Mouse (Mus musculus): ENCODE results near the gene Retreg1. TPM values are rescaled to one million over a fixed set of nuclear protein-coding genes. Genes with fewer than 3 reads are reported as not detected.
"Not testable (repeated sequence)": the region's sequence is repeated elsewhere in the genome, so short reads cannot be mapped to it uniquely, and the experiment has no call there.

Gene Retreg1
- polyA plus RNA-seq, 1 experiment = 12.3 TPM

- no peak for DNase-seq (ENCODE audit: low spot score)
Measured at GRCm38 (mm10) chr15:25946482-25946881, 103.5 kb downstream of the Retreg1 start.

DNA sequence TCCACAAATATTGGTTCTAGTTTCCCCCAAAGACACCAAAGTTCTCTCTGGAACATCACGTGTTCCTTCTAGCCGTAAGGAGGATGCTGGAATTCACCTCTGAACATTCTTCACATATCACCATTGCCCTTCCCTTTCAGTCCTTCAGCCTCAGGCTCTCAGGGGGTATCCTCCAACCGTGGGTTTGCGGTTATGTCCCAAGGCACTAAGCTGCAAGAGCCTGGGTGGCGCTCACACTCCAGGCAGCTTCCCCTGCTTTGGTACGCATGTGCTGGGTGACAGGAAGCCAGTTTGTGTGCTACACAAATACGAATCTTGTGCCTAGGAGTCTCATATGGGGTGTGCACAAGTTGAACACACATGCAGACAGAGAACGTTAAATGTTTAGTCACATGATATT is 104.4 kb downstream of the Retreg1 start:
- no peak for DNase-seq (ENCODE audit: low spot score)

DNA sequence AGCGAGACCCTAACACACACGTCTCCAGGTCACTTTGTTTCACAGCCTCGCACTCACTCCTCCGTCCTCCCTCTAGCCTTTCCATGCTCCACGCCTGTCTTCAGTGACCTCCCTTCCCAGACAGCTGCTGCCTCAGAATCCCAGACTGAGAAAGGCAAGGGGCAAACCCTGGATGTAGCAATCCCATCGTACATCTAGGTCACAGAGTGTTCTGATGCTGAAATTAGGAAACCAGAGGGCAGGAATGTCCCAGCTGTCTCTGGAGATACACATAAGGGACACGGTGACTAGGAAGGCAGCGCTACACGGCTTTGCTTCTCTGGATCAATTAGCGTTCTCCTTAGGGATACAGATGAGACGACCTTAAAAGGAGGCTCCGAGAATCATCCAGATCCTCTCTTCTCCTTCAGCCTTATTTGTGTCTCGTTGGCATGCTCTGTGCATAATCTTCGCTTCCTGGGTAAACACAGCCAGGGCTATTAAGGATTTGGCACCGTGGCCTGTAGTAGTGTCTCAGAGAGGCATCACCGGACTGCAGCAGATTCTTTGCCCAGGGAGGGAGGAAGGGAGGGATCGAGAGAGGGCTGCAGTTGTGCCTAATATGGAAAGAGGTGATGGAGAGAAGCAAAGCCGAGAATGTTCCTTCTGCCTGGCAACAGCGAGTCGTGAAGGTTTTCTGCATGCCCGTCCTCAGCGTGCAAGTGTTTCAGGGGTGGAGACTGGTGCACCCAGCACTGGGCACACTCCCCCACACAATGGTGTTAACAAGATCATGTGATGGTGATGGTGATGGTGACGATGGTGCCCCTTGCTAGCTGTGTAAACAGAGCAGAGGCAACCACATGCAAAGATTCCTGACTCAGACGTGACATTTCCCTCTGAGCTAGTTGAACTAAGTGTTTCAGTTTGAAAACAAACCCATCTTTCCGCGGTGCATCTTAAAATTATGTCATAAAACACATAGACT is 105.6 kb downstream of the Retreg1 start:
- no peak for DNase-seq (ENCODE audit: low spot score)

GRCm38 (mm10) chr15:25949696-25950095 is 106.7 kb downstream of the Retreg1 start:
- DNase-seq (ENCODE audit: low spot score) = no peak

GRCm38 (mm10) chr15:25950584-25950983 is 107.6 kb downstream of the Retreg1 start:
- DNase-seq (ENCODE audit: low spot score) = no peak

GRCm38 (mm10) chr15:25951037-25951436 is 108.1 kb downstream of the Retreg1 start:
- no peak for DNase-seq (ENCODE audit: low spot score)

DNA sequence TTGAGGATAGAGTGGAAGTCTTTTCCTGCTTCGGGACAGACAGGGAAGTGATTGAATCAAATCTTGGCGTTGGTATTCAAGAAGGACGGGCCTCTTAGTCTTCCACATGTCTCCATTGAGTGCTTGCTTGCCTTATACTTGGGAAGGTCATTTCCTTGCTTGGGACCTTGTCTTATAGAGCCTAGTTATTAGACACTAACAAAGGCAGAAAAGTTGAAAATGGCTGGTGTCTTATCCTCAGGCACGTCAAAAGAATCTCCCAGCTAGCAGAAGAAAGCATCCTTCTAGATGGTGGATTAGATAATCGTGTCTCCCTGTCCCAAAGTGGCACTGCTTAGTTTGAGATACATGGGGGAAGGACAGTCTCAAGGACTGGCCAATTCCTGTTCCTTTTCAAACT is 113.0 kb downstream of the Retreg1 start:
- no peak for DNase-seq (ENCODE audit: low spot score)

- no peak for DNase-seq (ENCODE audit: low spot score)
Measured at GRCm38 (mm10) chr15:25956422-25957117, 113.6 kb downstream of the Retreg1 start.

GRCm38 (mm10) chr15:25957651-25958050 is 114.7 kb downstream of the Retreg1 start:
- DNase-seq (ENCODE audit: low spot score) = no peak

- no peak for DNase-seq (ENCODE audit: low spot score)
Measured at GRCm38 (mm10) chr15:25959375-25959774, 116.4 kb downstream of the Retreg1 start.

DNA sequence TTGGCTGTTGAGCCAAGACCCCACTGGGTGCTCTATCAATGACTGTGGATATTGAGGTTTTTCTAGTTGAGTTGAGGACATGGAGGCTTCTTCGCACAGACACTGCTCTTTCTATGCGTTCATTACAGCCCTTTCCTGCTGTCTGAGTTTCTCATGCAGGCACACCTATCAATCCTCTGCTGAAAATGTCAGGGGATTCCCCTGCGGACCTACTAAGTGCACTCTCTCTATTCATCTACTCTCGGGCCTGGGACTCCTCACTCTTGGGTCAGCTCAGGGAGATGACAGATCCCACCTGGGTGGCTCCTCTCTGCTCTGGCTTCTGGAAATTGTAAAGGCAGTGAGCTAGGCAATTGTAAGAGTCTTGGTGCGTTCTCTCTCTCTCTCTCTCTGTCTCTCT is 117.3 kb downstream of the Retreg1 start:
- no peak for DNase-seq (ENCODE audit: low spot score)

- DNase-seq (ENCODE audit: low spot score) = no peak
Measured at GRCm38 (mm10) chr15:25966220-25966774, 123.3 kb downstream of the Retreg1 start.

DNA sequence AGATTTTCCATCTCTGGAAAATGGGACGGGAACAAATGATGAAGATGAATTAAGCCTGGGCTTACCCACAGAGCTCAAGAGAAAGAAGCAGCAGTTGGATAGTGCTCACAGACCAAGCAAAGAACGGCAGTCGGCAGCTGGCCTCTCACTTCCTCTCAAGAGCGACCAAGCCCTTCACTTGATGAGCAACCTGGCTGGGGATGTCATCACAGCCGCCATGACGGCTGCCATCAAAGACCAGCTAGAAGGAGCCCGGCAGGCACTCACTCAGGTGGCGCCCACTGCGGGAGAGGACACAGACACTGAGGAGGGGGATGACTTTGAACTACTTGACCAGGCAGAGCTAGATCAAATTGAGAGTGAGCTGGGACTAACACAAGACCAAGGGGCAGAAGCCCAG is 128.6 kb downstream of the Retreg1 start:
- no peak for DNase-seq (ENCODE audit: low spot score)

DNA sequence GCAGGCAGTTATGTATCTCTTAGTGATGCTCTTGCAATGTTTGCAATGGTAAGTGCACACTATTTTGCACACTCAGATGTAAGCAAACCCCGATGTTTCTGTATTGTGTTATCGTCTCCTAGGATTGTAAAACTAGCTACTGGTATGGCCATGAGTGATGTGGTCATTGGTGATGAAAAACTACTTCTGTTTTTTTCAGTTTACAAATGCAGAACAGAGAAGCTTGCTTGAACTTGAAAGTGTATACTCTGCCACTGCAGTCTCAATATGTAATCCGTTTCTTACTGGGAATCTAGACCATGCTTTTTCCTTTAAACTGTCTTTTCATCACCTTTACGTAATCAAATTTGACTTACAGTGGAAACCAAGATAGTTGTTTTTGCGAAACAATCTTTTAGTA is 129.8 kb downstream of the Retreg1 start:
- no peak for DNase-seq (ENCODE audit: low spot score)

DNA sequence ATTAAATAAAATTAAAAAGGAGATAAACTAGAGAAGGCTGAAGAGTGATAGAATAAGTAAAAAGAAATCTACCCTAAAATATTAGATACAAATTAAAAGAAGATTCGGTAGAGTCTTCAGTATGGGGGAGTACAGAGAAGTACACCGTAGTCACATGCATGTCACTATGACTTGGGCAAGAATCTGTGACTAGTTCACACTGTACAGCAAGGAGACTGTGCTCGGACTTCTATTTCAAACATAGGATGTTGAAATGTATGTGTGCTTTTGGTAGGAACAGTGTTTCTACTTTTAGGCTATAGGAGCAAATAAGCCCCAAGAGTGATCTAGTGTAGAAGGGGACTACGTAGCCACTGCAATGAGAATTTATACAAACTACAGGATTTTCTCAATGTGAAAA is 131.4 kb downstream of the Retreg1 start:
- no peak for DNase-seq (ENCODE audit: low spot score)

DNA sequence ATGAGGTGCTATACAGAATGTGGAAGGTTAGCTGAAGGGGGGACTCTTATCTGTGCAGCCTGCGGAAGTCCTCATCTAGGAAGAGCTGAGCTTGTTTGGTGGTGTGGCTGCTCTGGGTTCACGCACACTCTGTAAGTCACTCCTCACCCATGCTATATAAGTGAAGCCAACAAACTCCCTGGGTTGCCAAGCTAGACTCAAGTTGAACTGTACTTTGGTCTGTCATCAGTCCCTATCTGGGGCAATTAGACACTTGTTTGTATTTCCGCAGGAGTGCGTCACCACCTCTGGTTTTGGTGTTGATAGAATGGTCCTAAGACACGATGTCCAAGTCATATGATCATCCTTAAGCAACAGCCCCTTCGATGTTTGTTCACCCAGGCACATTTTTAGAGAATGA is 132.8 kb downstream of the Retreg1 start:
- DNase-seq (ENCODE audit: low spot score) = no peak

- not testable (repeated sequence) for DNase-seq (ENCODE audit: low spot score)
Measured at GRCm38 (mm10) chr15:25983614-25984013, 140.6 kb downstream of the Retreg1 start.

GRCm38 (mm10) chr15:25984067-25984733 is 141.2 kb downstream of the Retreg1 start, which contains the start of gene Zfp622:
Gene Zfp622 (plus strand): TSS chr15:25984366.
- DNase-seq (ENCODE audit: low spot score) = peak; percentile 70

DNA sequence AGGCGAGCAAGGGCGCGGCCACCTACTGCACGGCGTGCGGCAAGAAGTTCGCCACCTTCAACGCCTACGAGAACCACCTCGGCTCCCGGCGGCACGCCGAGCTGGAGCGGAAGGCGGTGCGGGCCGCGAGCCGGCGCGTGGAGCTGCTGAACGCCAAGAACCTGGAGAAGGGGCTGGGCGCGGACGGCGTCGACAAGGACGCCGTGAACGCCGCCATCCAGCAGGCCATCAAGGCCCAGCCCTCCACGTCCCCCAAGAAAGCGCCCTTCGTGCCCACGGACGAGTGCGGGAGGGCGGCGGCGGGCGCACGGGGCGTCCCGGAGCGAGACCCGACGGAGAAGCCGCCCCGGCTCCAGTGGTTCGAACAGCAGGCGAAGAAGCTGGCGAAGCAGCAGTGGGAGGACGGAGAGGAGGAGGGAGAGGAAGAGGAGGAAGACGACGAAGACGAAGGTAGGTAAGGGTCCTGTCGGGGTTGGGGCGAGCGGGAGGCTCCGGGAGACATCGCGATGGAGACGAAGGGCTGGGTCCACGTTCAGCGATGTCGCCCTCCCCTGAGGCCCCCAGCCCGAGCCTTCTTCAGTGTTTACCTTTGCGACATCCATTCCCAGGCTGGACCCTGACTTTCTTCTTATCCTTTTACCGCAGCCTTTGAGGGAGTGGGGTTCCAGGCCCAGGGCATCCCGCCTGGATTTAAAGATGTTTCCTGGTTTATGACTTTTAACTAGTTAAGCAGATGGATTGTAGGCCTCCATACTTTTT is 141.9 kb downstream of the Retreg1 start:
- DNase-seq (ENCODE audit: low spot score) = no peak

DNA sequence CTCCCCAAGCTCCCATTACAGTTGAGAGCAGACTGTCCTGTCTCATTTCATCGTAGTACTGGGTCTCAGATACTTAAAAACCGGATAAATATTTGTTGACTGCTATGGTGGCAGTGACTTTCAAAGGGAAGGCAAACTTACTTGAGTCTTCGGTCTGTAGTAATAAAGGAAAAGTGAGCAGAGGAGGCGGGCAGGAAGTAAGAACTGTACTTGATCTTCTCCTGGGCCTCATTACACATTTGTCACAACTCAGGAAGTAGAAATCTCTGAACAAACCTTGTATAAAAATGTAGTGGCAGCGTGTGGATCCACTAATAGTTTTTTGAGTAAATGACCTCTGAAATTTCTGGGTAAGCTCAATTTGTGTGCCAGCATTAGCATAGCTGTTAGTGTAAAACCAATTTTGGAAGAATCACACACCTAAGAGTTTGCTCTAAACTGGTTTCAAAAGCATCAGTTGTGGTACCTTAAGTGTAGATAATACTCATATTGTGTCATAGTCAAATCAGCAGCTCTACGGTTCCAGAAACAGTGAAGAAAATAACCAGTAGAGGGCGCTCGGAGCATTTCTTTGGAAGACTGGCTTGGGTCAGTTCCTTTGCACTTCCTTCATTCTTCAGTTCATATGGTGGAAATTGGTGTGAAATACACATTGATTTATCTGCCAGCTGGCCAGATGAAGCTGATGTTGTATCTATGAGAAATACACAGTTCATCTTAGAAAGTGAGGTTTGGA is 150.2 kb downstream of the Retreg1 start:
- no peak for DNase-seq (ENCODE audit: low spot score)

DNA sequence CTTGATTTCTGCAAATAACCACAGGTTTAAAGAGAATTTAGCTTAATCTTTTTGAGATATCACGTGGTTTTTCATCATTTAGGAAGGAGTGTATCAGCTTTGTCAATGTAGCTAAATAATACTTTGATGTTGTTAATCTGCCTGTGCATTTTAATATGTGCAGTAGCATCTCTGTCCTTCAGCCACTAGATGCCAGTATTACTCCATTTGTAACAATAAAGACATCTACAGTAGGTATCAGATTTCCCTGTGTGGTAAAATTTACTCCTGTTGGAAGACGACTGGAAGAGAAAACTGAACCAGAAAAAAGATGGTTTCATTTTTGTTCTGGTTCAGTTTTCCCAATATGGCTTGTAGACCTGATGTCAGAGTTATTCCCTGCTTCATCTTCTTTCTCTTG is 152.5 kb downstream of the Retreg1 start:
- DNase-seq (ENCODE audit: low spot score) = no peak
